Mouse (Mus musculus): Measurements from ENCODE around the gene Hpcal1. TPM values are rescaled to one million over a fixed set of nuclear protein-coding genes. Genes with fewer than 3 reads are reported as not detected.
"Not testable (repeated sequence)": the region's sequence is repeated elsewhere in the genome, so short reads cannot be mapped to it uniquely, and the experiment has no call there.

Hpcal1 gene
- polyA plus RNA-seq, 1 experiment from 2014 or later: 62.0 TPM

- 88% methylated on average over 1 of the region's 1 CpGs for WGBS
- Histone ChIP-seq H3K9ac (replicated peaks; ENCODE audit: low read length) (no peak overlapping the region), H3K4me2 (replicated peaks; ENCODE audit: low read depth, low read length) (no peak overlapping the region), H3K4me1 (ENCODE audit: insufficient read depth, low read length) (no peaks in the 10 kb centered on the region), H3K27me3 (ENCODE audit: insufficient read depth, low read length) (no peaks in the 10 kb centered on the region), H3K9me3 (ENCODE audit: low read length) (no peaks in the 10 kb centered on the region), H3K4me3 (ENCODE audit: low read length) (no peak overlapping the region), H3K27ac (ENCODE audit: low read length) (no peak overlapping the region), H3K36me3 (ENCODE audit: insufficient read depth, low read length) (no peaks in the 10 kb centered on the region)
- ATAC-seq (ENCODE audit: low FRiP score, low TSS enrichment): no peak
These were observed 102.1 kb downstream of the Hpcal1 start for GRCm38 (mm10) chr12:17792756-17793155.

GRCm38 (mm10) chr12:17795660-17796278, 105.1 kb downstream of the Hpcal1 start:
- WGBS: 63% methylated on average over 3 of the region's 3 CpGs
- no peak overlapping the region for H3K9ac ChIP-seq (replicated peaks; ENCODE audit: low read length)
- H3K36me3 ChIP-seq (ENCODE audit: insufficient read depth, low read length): no peaks in the 10 kb centered on the region
- peak; percentile 42; the same call in 1 of the 2 replicates for ATAC-seq (ENCODE audit: low FRiP score, low TSS enrichment)
- H3K27ac ChIP-seq (ENCODE audit: low read length): no peak overlapping the region
- no peaks in the 10 kb centered on the region for H3K4me1 ChIP-seq (ENCODE audit: insufficient read depth, low read length)
- H3K27me3 ChIP-seq (ENCODE audit: insufficient read depth, low read length): no peaks in the 10 kb centered on the region
- no peak overlapping the region for H3K4me3 ChIP-seq (ENCODE audit: low read length)
- no peaks in the 10 kb centered on the region for H3K9me3 ChIP-seq (ENCODE audit: low read length)
- H3K4me2 ChIP-seq (replicated peaks; ENCODE audit: low read depth, low read length): no peak overlapping the region

- H3K27ac ChIP-seq (ENCODE audit: low read length); H3K4me1 ChIP-seq (ENCODE audit: insufficient read depth, low read length); H3K4me2 ChIP-seq (replicated peaks; ENCODE audit: low read depth, low read length); H3K9me3 ChIP-seq (ENCODE audit: low read length); H3K36me3 ChIP-seq (ENCODE audit: insufficient read depth, low read length); H3K9ac ChIP-seq (replicated peaks; ENCODE audit: low read length); H3K27me3 ChIP-seq (ENCODE audit: insufficient read depth, low read length); H3K4me3 ChIP-seq (ENCODE audit: low read length); ATAC-seq (ENCODE audit: low FRiP score, low TSS enrichment): not testable (repeated sequence)
- WGBS: 88% methylated on average over 11 of the region's 11 CpGs
These were observed 107.6 kb downstream of the Hpcal1 start for GRCm38 (mm10) chr12:17798261-17798660.

- H3K4me2 ChIP-seq (replicated peaks; ENCODE audit: low read depth, low read length): no peak overlapping the region
- H3K4me3 ChIP-seq (ENCODE audit: low read length): no peak overlapping the region
- H3K36me3 ChIP-seq (ENCODE audit: insufficient read depth, low read length): no peaks in the 10 kb centered on the region
- no peaks in the 10 kb centered on the region for H3K4me1 ChIP-seq (ENCODE audit: insufficient read depth, low read length)
- no peak overlapping the region for H3K9ac ChIP-seq (replicated peaks; ENCODE audit: low read length)
- H3K27ac ChIP-seq (ENCODE audit: low read length): no peak overlapping the region
- WGBS: 35% methylated on average over 2 of the region's 2 CpGs
- no peaks in the 10 kb centered on the region for H3K9me3 ChIP-seq (ENCODE audit: low read length)
- no peaks in the 10 kb centered on the region for H3K27me3 ChIP-seq (ENCODE audit: insufficient read depth, low read length)
- no peak for ATAC-seq (ENCODE audit: low FRiP score, low TSS enrichment)
These were observed 117.9 kb downstream of the Hpcal1 start for GRCm38 (mm10) chr12:17808542-17808941.

GRCm38 (mm10) chr12:17835279-17835678, 144.6 kb downstream of the Hpcal1 start:
- H3K4me2 ChIP-seq (replicated peaks; ENCODE audit: low read depth, low read length); H3K9ac ChIP-seq (replicated peaks; ENCODE audit: low read length); H3K36me3 ChIP-seq (ENCODE audit: insufficient read depth, low read length); H3K4me3 ChIP-seq (ENCODE audit: low read length); H3K27me3 ChIP-seq (ENCODE audit: insufficient read depth, low read length); H3K9me3 ChIP-seq (ENCODE audit: low read length); H3K27ac ChIP-seq (ENCODE audit: low read length); H3K4me1 ChIP-seq (ENCODE audit: insufficient read depth, low read length); ATAC-seq (ENCODE audit: low FRiP score, low TSS enrichment): not testable (repeated sequence)
- 95% methylated on average over 1 of the region's 1 CpGs for whole genome bisulfite sequencing

Other genes starting within 250 kb of the Hpcal1 start
- 217 and 223 TPM in 2 replicates for gene Odc1, start 146.1 kb upstream of the Hpcal1 start, polyA plus RNA-seq (2015; fragmentation: Nextera tagmentation; extraction: Ambion mirVana)